Mouse (Mus musculus) monocyte, adult 5-6 weeks (primary cell): ENCODE measurements at regions not wholly inside any gene's neighbourhood (a gene's known extent, or its start where the extent isn't known, plus 50 kb on each side); places are given as distances from the start of the nearest gene placed in this dataset.

Source experiments
- ATAC-seq: fragments of 153-309, 156-312 bp; replicated peaks from 2 replicates; pipeline ENCODE4 v1.8.0; 2017; ENCODE audit warnings: mild to moderate bottlenecking; ENCODE audit not compliant: low TSS enrichment, insufficient number of reproducible peaks, severe bottlenecking, poor library complexity, low FRiP score

- no peak for ATAC-seq
Measured at GRCm38 (mm10) chr10:126521836-126522815, 379.0 kb downstream of the Atp23 start.

GRCm38 (mm10) chr10:126520973-126521372 lies 380.2 kb downstream of the Atp23 start:
- no peak for ATAC-seq

GRCm38 (mm10) chr10:126513185-126513584 lies 388.0 kb downstream of the Atp23 start:
- ATAC-seq, result no peak

- ATAC-seq, result no peak
Measured at GRCm38 (mm10) chr10:126511511-126511910, 389.6 kb downstream of the Atp23 start.

- ATAC-seq, result no peak
Measured at GRCm38 (mm10) chr10:126505988-126506387, 395.2 kb downstream of the Atp23 start.

- ATAC-seq, result peak; percentile 80
Measured at GRCm38 (mm10) chr10:126502013-126502688, 399.0 kb downstream of the Atp23 start.

- 0 out of 2 replicates have a peak, but pooled peaks have one; percentile 37 for ATAC-seq
Measured at GRCm38 (mm10) chr10:126498726-126499125, 402.4 kb downstream of the Atp23 start.

- no peak for ATAC-seq
Measured at GRCm38 (mm10) chr10:126493734-126494133, 407.4 kb downstream of the Atp23 start.

- ATAC-seq, result no peak; the same call in 1 of the 2 replicates
Measured at GRCm38 (mm10) chr10:126492211-126492610, 408.9 kb downstream of the Atp23 start.

GRCm38 (mm10) chr10:126485129-126485528 lies 416.0 kb downstream of the Atp23 start:
- ATAC-seq, result no peak

GRCm38 (mm10) chr10:126483479-126483878 lies 417.7 kb downstream of the Atp23 start:
- no peak for ATAC-seq

GRCm38 (mm10) chr10:126480382-126480781 lies 420.8 kb downstream of the Atp23 start:
- no peak for ATAC-seq

- ATAC-seq, result no peak
Measured at GRCm38 (mm10) chr10:126479743-126480142, 421.4 kb downstream of the Atp23 start.

- no peak for ATAC-seq
Measured at GRCm38 (mm10) chr10:126473050-126473719, 428.0 kb downstream of the Atp23 start.

- ATAC-seq, result no peak
Measured at GRCm38 (mm10) chr10:126470838-126471491, 430.2 kb downstream of the Atp23 start.

- no peak for ATAC-seq
Measured at GRCm38 (mm10) chr10:126462770-126463169, 438.4 kb downstream of the Atp23 start.

GRCm38 (mm10) chr10:126458523-126458922 lies 442.6 kb downstream of the Atp23 start:
- no peak for ATAC-seq

GRCm38 (mm10) chr10:126452757-126453528 lies 448.2 kb downstream of the Atp23 start:
- no peak for ATAC-seq
